Mouse (Mus musculus): ENCODE data around the gene Mapkapk3. TPM values are rescaled to one million over a fixed set of nuclear protein-coding genes. Genes with fewer than 3 reads are reported as not detected.
A peak's percentile ranks its signal among the peaks of the same experiment; 100 is the strongest.

Gene Mapkapk3
- polyA plus RNA-seq, 1 experiment = 23.6 TPM

GRCm38 (mm10) chr9:107272284-107272683, 17.4 kb downstream of the Mapkapk3 start:
- Histone ChIP-seq H3K4me3 (ENCODE audit: insufficient read depth, low read depth, low read length) (no peak overlapping the region), H3K4me1 (ENCODE audit: control insufficient read depth, insufficient read depth, insufficient read length, low read length) (0 out of 2 replicates have a peak, but pooled peaks cover 2% of the 10 kb centered on the region), H3K27ac (replicated peaks; ENCODE audit: low read depth, low read length) (no peak overlapping the region)

- H3K4me1 ChIP-seq (ENCODE audit: control insufficient read depth, insufficient read depth, insufficient read length, low read length) = 0 out of 2 replicates have a peak, but pooled peaks cover 2% of the 10 kb centered on the region
- no peak overlapping the region for H3K4me3 ChIP-seq (ENCODE audit: insufficient read depth, low read depth, low read length)
Observed at GRCm38 (mm10) chr9:107271177-107271938, 18.3 kb downstream of the Mapkapk3 start.

DNA sequence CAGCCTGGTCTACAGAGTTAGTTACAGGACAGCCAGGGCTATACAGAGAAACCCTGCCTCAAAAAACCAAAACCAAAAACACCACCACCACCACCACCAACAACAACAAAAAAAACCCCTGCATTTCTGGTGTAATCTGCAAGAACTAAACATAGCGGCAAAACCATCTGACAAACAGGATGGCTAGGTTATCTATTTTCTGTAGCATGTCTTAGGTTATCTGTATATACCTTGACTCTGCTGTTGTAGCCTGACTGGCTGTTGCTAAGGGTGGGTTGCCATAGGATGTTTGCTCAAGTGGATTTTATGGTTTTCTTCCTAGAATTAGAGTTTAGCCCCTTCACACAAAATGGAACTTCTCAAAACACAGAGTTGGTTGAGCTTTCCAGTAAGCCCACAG, 19.9 kb downstream of the Mapkapk3 start:
- no peak overlapping the region for H3K27ac ChIP-seq (replicated peaks; ENCODE audit: low read depth, low read length)
- no peak overlapping the region for H3K4me3 ChIP-seq (ENCODE audit: insufficient read depth, low read depth, low read length)
- H3K4me1 ChIP-seq (ENCODE audit: control insufficient read depth, insufficient read depth, insufficient read length, low read length) = 0 out of 2 replicates have a peak, but pooled peaks cover 1% of the 10 kb centered on the region

More at GRCm38 (mm10) chr9:107271177-107271938, 18.3 kb downstream of the Mapkapk3 start:
- no peak overlapping the region for H3K27ac ChIP-seq (replicated peaks; ENCODE audit: low read depth, low read length)

GRCm38 (mm10) chr9:107267721-107268402, 21.8 kb downstream of the Mapkapk3 start:
- Histone ChIP-seq H3K27ac (replicated peaks; ENCODE audit: low read depth, low read length) (no peak overlapping the region), H3K4me1 (ENCODE audit: control insufficient read depth, insufficient read depth, insufficient read length, low read length) (0 out of 2 replicates have a peak, but pooled peaks cover 2% of the 10 kb centered on the region), H3K4me3 (ENCODE audit: insufficient read depth, low read depth, low read length) (no peak overlapping the region)

DNA sequence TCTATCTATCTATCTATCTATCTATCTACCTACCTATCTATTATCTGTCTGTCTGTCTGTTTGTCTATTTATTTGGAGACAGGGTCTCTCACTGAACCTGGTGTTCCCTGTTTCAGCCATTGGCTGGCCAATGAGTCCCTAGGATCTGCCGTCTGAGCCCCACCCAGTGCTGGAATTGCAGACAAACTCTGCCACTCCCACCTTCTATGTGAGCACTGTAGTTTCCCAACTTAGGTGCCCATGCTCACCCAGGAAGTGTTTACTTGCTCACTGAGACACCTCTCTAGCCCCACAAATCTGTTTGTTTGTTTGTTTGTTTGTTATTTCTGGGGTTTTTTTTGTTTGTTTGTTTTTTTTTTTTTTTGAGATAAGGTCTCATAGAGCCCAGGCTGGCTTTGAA, 22.6 kb downstream of the Mapkapk3 start:
- no peak overlapping the region for H3K27ac ChIP-seq (replicated peaks; ENCODE audit: low read depth, low read length)
- H3K4me1 ChIP-seq (ENCODE audit: control insufficient read depth, insufficient read depth, insufficient read length, low read length) = 0 out of 2 replicates have a peak, but pooled peaks cover 2% of the 10 kb centered on the region
- no peak overlapping the region for H3K4me3 ChIP-seq (ENCODE audit: insufficient read depth, low read depth, low read length)

DNA sequence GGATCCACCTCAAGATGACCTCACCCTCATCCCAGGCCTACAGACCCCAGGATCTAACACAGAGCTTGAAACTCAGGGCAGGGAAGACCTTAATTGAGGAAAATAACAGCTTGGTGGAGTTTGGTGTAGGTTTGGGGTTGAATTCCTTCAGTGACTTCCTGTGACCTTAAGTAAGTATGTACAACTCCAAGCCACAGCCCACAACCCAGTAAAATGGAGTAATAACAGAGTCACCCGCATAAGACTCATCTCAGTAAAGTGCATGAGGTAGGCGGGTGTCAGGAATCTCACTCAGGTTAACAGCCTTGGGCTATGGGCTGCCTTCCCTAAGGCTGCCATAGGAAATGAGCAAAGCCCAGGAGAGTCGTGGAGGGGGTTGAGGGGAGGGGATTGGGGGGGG, 24.9 kb downstream of the Mapkapk3 start:
- 0 out of 2 replicates have a peak, but pooled peaks cover 2% of the 10 kb centered on the region for H3K4me1 ChIP-seq (ENCODE audit: control insufficient read depth, insufficient read depth, insufficient read length, low read length)
- H3K4me3 ChIP-seq (ENCODE audit: insufficient read depth, low read depth, low read length) = no peak overlapping the region
- no peak overlapping the region for H3K27ac ChIP-seq (replicated peaks; ENCODE audit: low read depth, low read length)

DNA sequence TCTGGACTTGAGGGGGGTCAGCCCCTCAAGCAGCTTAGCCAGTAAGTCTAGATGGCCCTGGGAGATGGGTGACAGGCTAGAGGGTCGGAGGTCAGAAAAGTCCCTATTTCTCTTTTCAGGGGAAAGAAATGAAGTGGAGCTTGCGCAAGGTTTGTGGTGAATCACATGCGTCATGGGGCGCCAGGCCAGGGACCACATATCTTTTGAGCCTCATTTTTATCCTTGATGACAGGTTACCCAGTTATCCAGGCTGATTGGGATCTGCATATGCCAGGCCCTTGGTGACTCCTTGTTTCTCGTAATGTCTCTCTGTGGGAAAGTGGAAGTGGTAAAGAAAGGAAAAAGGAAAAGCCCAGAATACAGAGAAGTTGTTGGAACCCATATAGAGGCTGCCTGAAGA, 25.8 kb downstream of the Mapkapk3 start:
- H3K4me1 ChIP-seq (ENCODE audit: control insufficient read depth, insufficient read depth, insufficient read length, low read length) = 0 out of 2 replicates have a peak, but pooled peaks cover 2% of the 10 kb centered on the region
- H3K4me3 ChIP-seq (ENCODE audit: insufficient read depth, low read depth, low read length) = no peak overlapping the region
- H3K27ac ChIP-seq (replicated peaks; ENCODE audit: low read depth, low read length) = 0 out of 2 replicates have a peak overlapping the region, but pooled peaks have one; percentile 17

DNA sequence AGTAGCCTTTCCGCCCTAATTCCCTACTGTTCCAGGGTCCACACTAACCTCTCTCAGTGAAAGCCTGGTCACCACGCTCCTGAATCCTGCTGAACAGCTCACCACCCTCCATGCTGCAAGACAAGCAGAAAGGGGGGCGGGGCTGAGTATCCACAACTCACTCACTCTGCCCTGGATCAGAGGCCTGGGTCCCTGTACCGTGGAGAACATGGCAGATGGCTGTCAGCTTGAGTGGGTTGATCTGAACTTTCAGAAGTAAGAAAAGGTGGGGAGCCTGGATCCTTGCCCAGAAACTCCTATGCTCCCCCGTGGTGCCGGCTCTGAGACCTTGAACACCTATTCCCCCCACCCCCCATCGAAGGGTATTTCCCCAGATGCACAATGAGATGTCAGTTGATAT, 27.3 kb downstream of the Mapkapk3 start:
- no peak overlapping the region for H3K4me3 ChIP-seq (ENCODE audit: insufficient read depth, low read depth, low read length)
- no peak overlapping the region for H3K27ac ChIP-seq (replicated peaks; ENCODE audit: low read depth, low read length)
- H3K4me1 ChIP-seq (ENCODE audit: control insufficient read depth, insufficient read depth, insufficient read length, low read length) = 0 out of 2 replicates have a peak, but pooled peaks cover 2% of the 10 kb centered on the region

- H3K27ac ChIP-seq (replicated peaks; ENCODE audit: low read depth, low read length) = no peak overlapping the region
- H3K4me1 ChIP-seq (ENCODE audit: control insufficient read depth, insufficient read depth, insufficient read length, low read length) = 0 out of 2 replicates have a peak, but pooled peaks cover 2% of the 10 kb centered on the region
Observed at GRCm38 (mm10) chr9:107261792-107262191, 27.9 kb downstream of the Mapkapk3 start.

DNA sequence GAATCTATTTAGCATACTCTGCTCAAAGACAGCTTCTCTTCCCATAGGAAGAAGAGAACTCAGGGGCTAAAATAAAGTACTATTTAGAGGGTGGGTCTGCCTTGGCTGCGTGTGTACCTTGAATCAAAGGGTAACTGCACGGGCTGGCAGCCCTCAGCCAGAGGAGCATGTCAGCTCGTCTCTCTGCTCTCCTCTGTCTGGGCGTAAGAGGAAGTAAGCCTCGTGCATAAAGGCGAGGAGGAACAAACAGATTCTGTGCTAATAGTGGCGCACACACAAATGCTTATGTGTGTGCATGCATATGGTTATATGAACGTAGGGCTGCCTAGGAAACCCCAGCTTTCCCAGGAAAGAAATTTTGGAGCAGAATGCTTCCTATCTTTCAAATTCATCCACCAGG, 28.8 kb downstream of the Mapkapk3 start:
- H3K27ac ChIP-seq (replicated peaks; ENCODE audit: low read depth, low read length) = no peak overlapping the region
- H3K4me1 ChIP-seq (ENCODE audit: control insufficient read depth, insufficient read depth, insufficient read length, low read length) = 0 out of 2 replicates have a peak, but pooled peaks cover 2% of the 10 kb centered on the region
- H3K4me3 ChIP-seq (ENCODE audit: insufficient read depth, low read depth, low read length) = no peak overlapping the region

More at GRCm38 (mm10) chr9:107261792-107262191, 27.9 kb downstream of the Mapkapk3 start:
- no peak overlapping the region for H3K4me3 ChIP-seq (ENCODE audit: insufficient read depth, low read depth, low read length)

- Histone ChIP-seq H3K4me1 (ENCODE audit: control insufficient read depth, insufficient read depth, insufficient read length, low read length) (0 out of 2 replicates have a peak, but pooled peaks cover 2% of the 10 kb centered on the region), H3K4me3 (ENCODE audit: insufficient read depth, low read depth, low read length) (no peak overlapping the region), H3K27ac (replicated peaks; ENCODE audit: low read depth, low read length) (no peak overlapping the region)
Observed at GRCm38 (mm10) chr9:107260429-107260828, 29.2 kb downstream of the Mapkapk3 start.

GRCm38 (mm10) chr9:107259571-107259970, 30.1 kb downstream of the Mapkapk3 start:
- no peak overlapping the region for H3K4me3 ChIP-seq (ENCODE audit: insufficient read depth, low read depth, low read length)
- no peak overlapping the region for H3K27ac ChIP-seq (replicated peaks; ENCODE audit: low read depth, low read length)
- H3K4me1 ChIP-seq (ENCODE audit: control insufficient read depth, insufficient read depth, insufficient read length, low read length) = 0 out of 2 replicates have a peak, but pooled peaks cover 2% of the 10 kb centered on the region

DNA sequence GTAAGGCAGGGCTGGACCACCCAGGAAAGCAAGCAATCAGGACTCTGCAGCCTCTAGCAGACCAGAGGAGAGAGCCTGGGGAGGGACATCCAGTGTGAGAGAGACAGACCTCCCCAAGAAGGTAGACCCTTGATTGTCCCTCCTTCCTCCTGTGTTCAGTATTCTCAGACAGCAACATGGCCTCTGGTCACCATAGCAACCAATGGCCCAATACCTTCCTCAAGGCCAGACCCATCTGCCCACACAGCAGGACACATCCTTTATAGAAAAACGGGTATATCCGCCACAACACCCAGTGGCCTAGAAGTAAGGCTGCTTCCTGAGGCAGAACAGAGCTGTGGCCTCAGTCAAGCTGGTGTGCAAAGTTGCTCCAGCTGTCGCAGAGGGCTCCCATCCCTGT, 34.1 kb downstream of the Mapkapk3 start:
- Histone ChIP-seq H3K27ac (replicated peaks; ENCODE audit: low read depth, low read length) (no peak overlapping the region), H3K4me1 (ENCODE audit: control insufficient read depth, insufficient read depth, insufficient read length, low read length) (no peaks in the 10 kb centered on the region), H3K4me3 (ENCODE audit: insufficient read depth, low read depth, low read length) (no peak overlapping the region)

GRCm38 (mm10) chr9:107254925-107255324, 34.8 kb downstream of the Mapkapk3 start:
- Histone ChIP-seq H3K27ac (replicated peaks; ENCODE audit: low read depth, low read length) (no peak overlapping the region), H3K4me1 (ENCODE audit: control insufficient read depth, insufficient read depth, insufficient read length, low read length) (no peaks in the 10 kb centered on the region), H3K4me3 (ENCODE audit: insufficient read depth, low read depth, low read length) (no peak overlapping the region)

DNA sequence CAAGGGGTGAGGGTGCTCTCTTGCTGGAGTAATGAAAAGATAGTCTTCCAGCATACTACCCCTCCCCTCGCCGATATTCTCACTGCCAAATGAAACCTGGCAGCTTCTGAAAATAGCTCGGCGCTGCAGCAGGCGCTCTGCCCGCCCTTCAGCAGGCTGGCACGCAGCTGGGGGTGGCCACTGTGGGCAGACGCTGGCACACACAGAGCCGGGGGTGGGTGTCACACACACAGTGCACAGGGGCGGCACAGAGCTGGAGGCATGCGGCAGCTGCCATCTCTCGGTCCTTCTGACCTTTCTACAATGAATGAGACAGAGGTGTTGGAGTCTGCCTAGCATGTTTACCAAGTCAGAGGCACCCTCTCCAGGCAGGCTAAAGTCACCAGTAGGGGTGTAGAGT, 35.2 kb downstream of the Mapkapk3 start:
- Histone ChIP-seq H3K27ac (replicated peaks; ENCODE audit: low read depth, low read length) (no peak overlapping the region), H3K4me1 (ENCODE audit: control insufficient read depth, insufficient read depth, insufficient read length, low read length) (no peaks in the 10 kb centered on the region), H3K4me3 (ENCODE audit: insufficient read depth, low read depth, low read length) (no peak overlapping the region)

Data from brown adipose tissue, adult 24 weeks (tissue).